Mouse (Mus musculus) left cerebral cortex, adult 2 months (tissue): ENCODE measurements around the gene Gm28230. TPM values are rescaled to one million over a fixed set of nuclear protein-coding genes. Genes with fewer than 3 reads are reported as not detected.

Experiments
- DNase-seq, 2 experiments: peaks; one replicate each; pipeline ENCODE4 v3.0.0; 2021 to 2022; ENCODE audit warnings: low spot score in 2 of 2, mixed read lengths in 1 of 2; ENCODE audit errors: extremely low spot score in 1 of 2
- H3K27ac ChIP-seq: fragments of 200-600 bp; 2 replicates; pipeline ENCODE4 v1.8.1; 2022
- H3K4me3 ChIP-seq: fragments of 200-600 bp; 2 replicates; pipeline ENCODE4 v1.8.1; 2022
- CTCF ChIP-seq: fragments of 200-600 bp; IDR thresholded peaks from 2 replicates; pipeline ENCODE4 v1.8.1; 2022; ENCODE audit warnings: antibody characterized with exemption, mild to moderate bottlenecking, moderate library complexity
- intact Hi-C: fragments of 180-260 bp; cut with DNase I; formaldehyde crosslinking; loops from one replicate; pipeline ENCODE4 v1.15.1; 2025
- total RNA-seq, 2 experiments: library from RNA; stranded (reverse); gene quantifications; 2 replicates each; pipeline ENCODE4 v1.2.3; 2021

Gm28230 gene
- total RNA-seq, 2 experiments from 2014 or later = not detected

- intact Hi-C loops = no loop called here
- no peak for DNase-seq
- H3K4me3 ChIP-seq = no peak overlapping the region
- H3K27ac ChIP-seq = no peak overlapping the region
- no peak for TF ChIP-seq CTCF
Observed at GRCm38 (mm10) chr2:74721882-74722281, 4.6 kb upstream of the Gm28230 start.

- TF ChIP-seq CTCF = no peak
- intact Hi-C loops = no loop called here
- Histone ChIP-seq H3K4me3 (no peak overlapping the region), H3K27ac (no peak overlapping the region)
- DNase-seq = no peak
Observed at GRCm38 (mm10) chr2:74722949-74723348, 3.6 kb upstream of the Gm28230 start.

- intact Hi-C loops = loop anchor here (5.0 kb wide), 1 partner anchor 67 kb away; the partner anchor contains the start of gene Evx2
- H3K27ac ChIP-seq = no peak overlapping the region
Observed at GRCm38 (mm10) chr2:74724244-74725015, 2.1 kb upstream of the Gm28230 start.

GRCm38 (mm10) chr2:74725171-74725570 is 1.4 kb upstream of the Gm28230 start:
- H3K4me3 ChIP-seq = no peak overlapping the region
- intact Hi-C loops = loop anchor here (5.0 kb wide), 1 partner anchor 68 kb away; the partner anchor contains the start of gene Evx2
- no peak overlapping the region for H3K27ac ChIP-seq
- no peak for TF ChIP-seq CTCF
- no peak for DNase-seq

More at GRCm38 (mm10) chr2:74724244-74725015, 2.1 kb upstream of the Gm28230 start:
- DNase-seq = no peak
- no peak for TF ChIP-seq CTCF
- H3K4me3 ChIP-seq = no peak overlapping the region

- no peak for TF ChIP-seq CTCF
- H3K27ac ChIP-seq = no peak overlapping the region
- DNase-seq = no peak
- H3K4me3 ChIP-seq = no peak overlapping the region
- intact Hi-C loops = loop anchor here (5.0 kb wide), 1 partner anchor 70 kb away; the partner anchor contains the start of gene Evx2
Observed at GRCm38 (mm10) chr2:74726973-74727639, 578 bp downstream of the Gm28230 start.

DNA sequence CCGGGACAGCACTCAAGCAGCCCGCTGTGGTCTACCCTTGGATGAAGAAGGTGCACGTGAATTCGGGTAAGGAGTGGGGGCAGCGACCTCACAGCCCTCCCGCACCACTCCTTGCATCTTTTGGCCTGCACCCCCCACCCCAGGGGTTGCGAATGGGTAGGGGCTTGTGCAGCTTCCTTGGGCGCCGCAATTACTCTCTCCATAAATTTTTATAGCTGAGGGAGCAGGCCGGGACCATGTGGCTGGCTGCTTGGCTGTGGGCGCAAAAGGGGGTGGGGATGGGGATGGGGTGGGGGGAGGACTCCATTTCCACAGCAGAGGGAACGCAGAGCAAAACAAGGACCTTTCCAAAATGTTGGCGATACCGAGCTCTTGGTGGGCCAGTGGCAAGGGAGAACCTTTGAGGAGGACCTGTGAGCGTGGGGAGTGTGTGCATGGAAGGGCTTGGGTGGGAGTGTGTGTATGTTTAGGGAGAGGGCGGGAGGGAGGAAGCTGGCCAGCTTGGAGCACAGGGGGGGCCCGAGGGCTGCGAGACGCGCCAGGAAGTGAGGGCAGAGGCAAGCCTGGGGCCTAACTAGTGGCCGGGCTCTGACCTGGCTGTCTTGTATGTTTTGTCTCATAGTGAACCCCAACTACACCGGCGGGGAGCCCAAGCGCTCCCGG is 1.2 kb downstream of the Gm28230 start:
- no peak for TF ChIP-seq CTCF
- Histone ChIP-seq H3K4me3 (no peak overlapping the region), H3K27ac (no peak overlapping the region)
- DNase-seq = no peak
- intact Hi-C loops = loop anchor here (5.0 kb wide), 1 partner anchor 70 kb away; the partner anchor contains the start of gene Evx2

GRCm38 (mm10) chr2:74728303-74728680 is 1.8 kb downstream of the Gm28230 start:
- DNase-seq = no peak
- Histone ChIP-seq H3K4me3 (no peak overlapping the region), H3K27ac (no peak overlapping the region)
- intact Hi-C loops = loop anchor here (5.0 kb wide), 1 partner anchor 71 kb away; the partner anchor contains the start of gene Evx2
- no peak for TF ChIP-seq CTCF

GRCm38 (mm10) chr2:74730331-74730730 is 3.8 kb downstream of the Gm28230 start:
- no peak for TF ChIP-seq CTCF
- DNase-seq = no peak
- H3K4me3 ChIP-seq = no peak overlapping the region
- intact Hi-C loops = no loop called here
- H3K27ac ChIP-seq = no peak overlapping the region

- H3K27ac ChIP-seq = no peak overlapping the region
- no peak overlapping the region for H3K4me3 ChIP-seq
- no peak for DNase-seq
- intact Hi-C loops = no loop called here
- no peak for TF ChIP-seq CTCF
Observed at GRCm38 (mm10) chr2:74731055-74731454, 4.5 kb downstream of the Gm28230 start.

DNA sequence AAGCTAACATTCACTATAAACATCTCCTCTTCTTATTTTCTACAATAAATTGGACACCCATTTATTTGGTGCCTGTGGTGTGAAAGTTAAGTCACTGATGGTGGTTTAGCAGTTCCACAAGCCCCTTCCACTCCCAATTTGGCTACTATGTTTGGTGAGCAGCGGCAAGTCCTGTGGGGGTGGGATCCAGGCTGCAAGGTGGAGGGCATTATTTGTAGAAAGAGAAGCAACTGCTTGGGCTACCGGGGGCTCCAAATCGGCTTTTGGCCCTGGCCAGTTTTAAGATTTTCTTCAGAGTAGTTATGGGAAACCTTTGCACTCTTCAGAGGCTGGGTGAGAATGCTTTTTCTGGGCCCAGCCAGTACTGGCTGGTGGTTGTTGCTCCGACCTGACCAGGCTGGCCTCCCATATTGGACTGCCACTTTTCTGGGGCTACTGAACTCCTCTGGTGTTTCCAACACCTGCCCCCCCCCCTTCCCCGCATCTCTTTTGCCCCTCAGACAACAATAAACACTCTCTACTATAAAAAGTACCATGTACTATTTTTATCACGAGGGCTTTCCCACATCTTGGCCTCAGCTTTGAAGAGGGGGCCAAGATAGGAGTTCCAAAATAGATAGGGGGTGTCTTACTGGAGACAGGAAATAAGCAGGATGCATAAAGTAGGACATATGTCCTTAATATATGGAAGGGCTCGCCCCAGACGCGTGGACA is 5.4 kb downstream of the Gm28230 start:
- no peak for TF ChIP-seq CTCF
- Histone ChIP-seq H3K27ac (no peak overlapping the region), H3K4me3 (no peak overlapping the region)
- intact Hi-C loops = no loop called here
- DNase-seq = no peak

DNA sequence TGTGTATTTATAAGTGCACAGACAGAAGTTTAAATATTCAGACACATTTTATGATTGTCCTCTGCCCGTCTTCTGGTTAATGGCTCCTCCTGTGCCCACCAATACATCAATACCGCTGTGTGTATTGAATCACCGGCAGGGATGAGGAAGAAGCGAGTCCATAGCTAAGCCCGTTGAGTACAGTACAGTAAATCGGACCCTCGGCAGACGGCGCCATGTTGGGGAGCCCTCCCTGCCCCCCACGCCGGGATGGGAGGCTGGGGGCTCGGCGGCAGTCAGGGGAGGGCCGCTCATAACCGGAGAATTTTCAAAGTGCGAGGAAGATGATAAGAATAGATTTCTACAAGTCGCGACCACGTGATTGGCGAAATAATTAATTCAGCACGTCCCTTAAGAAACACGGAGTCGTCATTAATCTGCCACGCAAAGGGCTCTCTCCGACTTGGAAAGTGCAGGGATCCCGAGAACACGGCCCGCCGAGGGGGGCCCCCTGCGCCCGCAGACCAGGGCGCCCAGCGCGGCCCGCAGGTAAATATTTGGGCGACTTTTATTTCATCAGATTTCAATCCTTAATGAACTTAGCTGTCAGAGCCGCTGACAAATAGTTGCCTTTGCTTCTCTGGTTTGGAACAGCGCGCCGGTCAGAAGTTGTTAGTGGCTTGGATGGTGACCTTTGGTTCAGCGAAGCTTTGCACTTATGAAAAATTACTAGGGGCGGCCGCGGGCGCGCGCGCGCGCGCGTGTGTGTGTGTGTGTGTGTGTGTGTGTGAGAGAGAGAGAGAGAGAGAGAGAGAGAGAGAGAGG is 6.2 kb downstream of the Gm28230 start:
- TF ChIP-seq CTCF = no peak
- no peak overlapping the region for H3K4me3 ChIP-seq
- H3K27ac ChIP-seq = no peak overlapping the region
- no peak for DNase-seq
- intact Hi-C loops = no loop called here
